Mouse (Mus musculus) MEL (cell line): ENCODE measurements at regions not wholly inside any gene's neighbourhood (a gene's known extent, or its start where the extent isn't known, plus 50 kb on each side); places are given as distances from the start of the nearest gene placed in this dataset.

ENCODE experiments used
- DNase-seq: peaks from one replicate; pipeline ENCODE4 v3.0.0; 2011; ENCODE audit warnings: low read depth, low spot score
- H3K27ac ChIP-seq: 2 replicates; pipeline ENCODE4 v1.5.1; 2012; ENCODE audit warnings: low read depth, mild to moderate bottlenecking, control low read depth, low read length, moderate library complexity; ENCODE audit not compliant: control insufficient read depth
- H3K27me3 ChIP-seq, 2 experiments: fragments of 150-350 bp in 1 of 2; sonication (generic) in 1 of 2; 2 replicates each; pipeline ENCODE4 v1.6.1; 2012; ENCODE audit warnings: low read length in 2 of 2, mild to moderate bottlenecking in 2 of 2, improper control_type of control experiment in 1 of 2, moderate library complexity in 1 of 2; ENCODE audit not compliant: insufficient read depth in 2 of 2, control insufficient read depth in 1 of 2
- H3K36me3 ChIP-seq, 2 experiments: 2 replicates each; pipeline ENCODE4 v1.6.1; 2012 to 2014; ENCODE audit warnings: low read length in 2 of 2, improper control_type of control experiment in 1 of 2, inconsistent platforms in 1 of 2, mild to moderate bottlenecking in 1 of 2; ENCODE audit not compliant: insufficient read depth in 2 of 2, control insufficient read depth in 1 of 2
- H3K4me1 ChIP-seq, 2 experiments: fragments of 150-350 bp in 1 of 2; sonication (generic) in 1 of 2; 2 replicates each; pipeline ENCODE4 v1.6.1; 2012; ENCODE audit warnings: low read length in 2 of 2, improper control_type of control experiment in 1 of 2, mild to moderate bottlenecking in 1 of 2; ENCODE audit not compliant: insufficient read depth in 2 of 2, control insufficient read depth in 1 of 2
- H3K4me3 ChIP-seq, 2 experiments: fragments of 150-350 bp in 1 of 2; sonication (generic) in 1 of 2; 2 replicates each; pipeline ENCODE4 v1.5.1; 2012; ENCODE audit warnings: low read depth in 2 of 2, low read length in 2 of 2, mild to moderate bottlenecking in 2 of 2, moderate library complexity in 2 of 2, control low read depth in 1 of 2, improper control_type of control experiment in 1 of 2; ENCODE audit not compliant: control insufficient read depth in 1 of 2, insufficient read depth in 1 of 2
- H3K79me2 ChIP-seq: 2 replicates; pipeline ENCODE4 v1.6.1; 2012; ENCODE audit warnings: mild to moderate bottlenecking, low read length, moderate library complexity; ENCODE audit not compliant: control insufficient read depth, poor library complexity, insufficient read depth
- H3K9ac ChIP-seq: 2 replicates; pipeline ENCODE4 v1.6.1; 2012; ENCODE audit warnings: low read depth, mild to moderate bottlenecking, control low read depth, low read length, moderate library complexity; ENCODE audit not compliant: control insufficient read depth, poor library complexity, severe bottlenecking
- H3K9me3 ChIP-seq: fragments of 150-350 bp; sonication (generic); replicated peaks from 2 replicates; pipeline ENCODE4 v1.6.1; 2012; ENCODE audit warnings: mild to moderate bottlenecking, low read length, improper control_type of control experiment, moderate library complexity; ENCODE audit not compliant: insufficient read depth
- CHD1 ChIP-seq: IDR thresholded peaks from 2 replicates; pipeline ENCODE4 v1.6.1; 2012; ENCODE audit warnings: low read depth, mild to moderate bottlenecking, inconsistent platforms, low read length, improper control_type of control experiment
- CTCF ChIP-seq, 3 experiments: IDR thresholded peaks in 2 of 3; conservative IDR thresholded peaks in 1 of 3; 2 replicates each; pipeline ENCODE4 v1.5.1; 2011 to 2012; ENCODE audit warnings: low read length in 3 of 3, low read depth in 2 of 3, mild to moderate bottlenecking in 2 of 3, improper control_type of control experiment in 1 of 3, inconsistent platforms in 1 of 3, mixed read lengths in 1 of 3, moderate library complexity in 1 of 3; ENCODE audit not compliant: control insufficient read depth in 1 of 3, insufficient read depth in 1 of 3, poor library complexity in 1 of 3, severe bottlenecking in 1 of 3
- ETS1 ChIP-seq: IDR thresholded peaks from 2 replicates; pipeline ENCODE4 v1.6.1; 2012; ENCODE audit warnings: low read depth, mild to moderate bottlenecking, inconsistent platforms, low read length, improper control_type of control experiment, moderate library complexity
- JUND ChIP-seq: IDR thresholded peaks from 2 replicates; pipeline ENCODE4 v1.6.1; 2011; ENCODE audit warnings: low read depth, mild to moderate bottlenecking, improper control_type of control experiment, low read length
- KAT2A ChIP-seq: conservative IDR thresholded peaks from 2 replicates; pipeline ENCODE4 v1.6.1; 2012; ENCODE audit warnings: low read depth, low read length, improper control_type of control experiment, inconsistent platforms
- MAFK ChIP-seq: IDR thresholded peaks from 2 replicates; pipeline ENCODE4 v1.6.1; 2011; ENCODE audit warnings: low read depth, mild to moderate bottlenecking, low read length, improper control_type of control experiment, borderline replicate concordance
- MYB ChIP-seq: IDR thresholded peaks from 2 replicates; pipeline ENCODE4 v1.6.1; 2011; ENCODE audit warnings: mild to moderate bottlenecking, low read depth, low read length, improper control_type of control experiment
- MYC ChIP-seq: IDR thresholded peaks from 2 replicates; pipeline ENCODE4 v1.6.1; 2011; ENCODE audit warnings: low read depth, mild to moderate bottlenecking, low read length, improper control_type of control experiment, moderate library complexity
- NRF1 ChIP-seq: IDR thresholded peaks from 2 replicates; pipeline ENCODE4 v1.6.1; 2014; ENCODE audit warnings: low read depth, mild to moderate bottlenecking, inconsistent platforms, low read length, improper control_type of control experiment, moderate library complexity; ENCODE audit not compliant: poor library complexity, insufficient read depth, severe bottlenecking
- POLR2AphosphoS2 ChIP-seq: IDR thresholded peaks from 2 replicates; pipeline ENCODE4 v1.6.1; 2011; ENCODE audit warnings: low read length, improper control_type of control experiment
- POLR2AphosphoS5 ChIP-seq: IDR thresholded peaks from 2 replicates; pipeline ENCODE4 v1.6.1; 2012; ENCODE audit warnings: low read depth, borderline replicate concordance, mild to moderate bottlenecking, inconsistent platforms, low read length, moderate library complexity, mixed read lengths
- RCOR1 ChIP-seq: IDR thresholded peaks from 2 replicates; pipeline ENCODE4 v1.6.1; 2012; ENCODE audit warnings: low read depth, mild to moderate bottlenecking, inconsistent platforms, low read length, improper control_type of control experiment
- SIN3A ChIP-seq: IDR thresholded peaks from 2 replicates; pipeline ENCODE4 v1.6.1; 2012; ENCODE audit warnings: low read length, improper control_type of control experiment, inconsistent platforms
- SMC3 ChIP-seq: IDR thresholded peaks from 2 replicates; pipeline ENCODE4 v1.6.1; 2011; ENCODE audit warnings: low read depth, low read length, improper control_type of control experiment
- TBP ChIP-seq: IDR thresholded peaks from 2 replicates; pipeline ENCODE4 v1.8.0; 2011; ENCODE audit warnings: low read depth, low read length, improper control_type of control experiment
- UBTF ChIP-seq: IDR thresholded peaks from 2 replicates; pipeline ENCODE4 v1.6.1; 2012; ENCODE audit warnings: low read depth, mild to moderate bottlenecking, inconsistent platforms, low read length, improper control_type of control experiment, moderate library complexity, borderline replicate concordance; ENCODE audit not compliant: insufficient read depth
- USF1 ChIP-seq: IDR thresholded peaks from 2 replicates; pipeline ENCODE4 v1.6.1; 2014; ENCODE audit warnings: low read depth, mild to moderate bottlenecking, inconsistent platforms, low read length, improper control_type of control experiment, moderate library complexity
- USF2 ChIP-seq, 2 experiments: IDR thresholded peaks; 2 replicates each; pipeline ENCODE4 v1.6.1; 2011 to 2012; ENCODE audit warnings: improper control_type of control experiment in 2 of 2, low read length in 2 of 2, borderline replicate concordance in 1 of 2, inconsistent platforms in 1 of 2, low read depth in 1 of 2, mild to moderate bottlenecking in 1 of 2; ENCODE audit not compliant: insufficient read depth in 1 of 2
- ZC3H11A ChIP-seq: IDR thresholded peaks from 2 replicates; pipeline ENCODE4 v1.6.1; 2012; ENCODE audit warnings: low read depth, mild to moderate bottlenecking, inconsistent platforms, low read length, improper control_type of control experiment

- Histone ChIP-seq H3K79me2 (no peaks in the 10 kb centered on the region), H3K27me3 (peaks cover 0 to 2% of the 10 kb centered on the region in 2 experiments; a peak in 1 of 4 replicates), H3K9me3 (no peaks in the 10 kb centered on the region), H3K9ac (no peak overlapping the region)
- TF ChIP-seq NRF1 (no peak), POLR2AphosphoS5 (no peak), POLR2AphosphoS2 (no peak), CTCF (IDR thresholded peaks at IDR 0.05 in 2 of 3, conservative IDR thresholded peaks at IDR 0.05 in 1 of 3; ENCODE audit: control insufficient read depth in 1 of 3, insufficient read depth in 1 of 3, low read depth in 2 of 3, low read length in 3 of 3, poor library complexity in 1 of 3, severe bottlenecking in 1 of 3) (no peak), USF2 (IDR thresholded peaks at IDR 0.05; ENCODE audit: borderline replicate concordance in 1 of 2, insufficient read depth in 1 of 2, low read depth in 1 of 2, low read length in 2 of 2) (no peak), JUND (no peak), MYB (no peak)
- TF ChIP-seq, all 39 proteins: peak for 0
- H3K36me3 ChIP-seq = no peaks in the 10 kb centered on the region
- no peak overlapping the region for H3K4me3 ChIP-seq
- no peak for DNase-seq
- no peak overlapping the region for H3K27ac ChIP-seq
- H3K4me1 ChIP-seq = no peaks in the 10 kb centered on the region
Measured at GRCm38 (mm10) chr13:115631410-115632105, 529.8 kb upstream of the Itga1 start.

GRCm38 (mm10) chr13:115630603-115631002, 528.8 kb upstream of the Itga1 start:
- Histone ChIP-seq H3K4me1 (no peaks in the 10 kb centered on the region), H3K79me2 (no peaks in the 10 kb centered on the region), H3K9me3 (no peaks in the 10 kb centered on the region), H3K27ac (no peak overlapping the region), H3K36me3 (no peaks in the 10 kb centered on the region), H3K4me3 (no peak overlapping the region), H3K9ac (no peak overlapping the region), H3K27me3 (peaks cover 0 to 2% of the 10 kb centered on the region in 2 experiments; a peak in 1 of 4 replicates)
- no peak for DNase-seq
- TF ChIP-seq NRF1 (no peak), MAFK (peak; percentile 94)

DNA sequence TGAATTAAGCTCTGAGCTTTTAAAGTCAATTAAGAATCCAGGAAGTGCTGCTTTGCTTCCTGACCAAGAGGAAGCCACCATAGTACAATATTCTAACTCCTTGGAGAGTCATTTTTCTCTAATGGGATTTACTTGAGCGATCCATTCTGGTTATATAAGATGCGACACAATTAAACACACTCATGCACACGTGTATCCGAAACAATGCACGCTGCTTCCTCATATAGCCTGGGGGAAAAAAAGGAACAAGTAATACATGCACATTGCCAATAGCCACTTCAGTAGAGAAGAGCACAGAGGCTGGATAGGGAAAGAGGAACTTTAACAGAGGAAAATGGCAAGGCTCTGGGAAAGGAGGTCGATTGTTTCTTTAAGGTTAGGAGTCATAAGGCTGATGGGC, 511.4 kb upstream of the Itga1 start:
- H3K79me2 ChIP-seq = no peaks in the 10 kb centered on the region
- no peaks in the 10 kb centered on the region for H3K9me3 ChIP-seq
- TF ChIP-seq SIN3A (no peak), MYC (no peak), ETS1 (no peak), USF1 (no peak), TBP (no peak), UBTF (no peak), SMC3 (no peak), KAT2A (no peak), RCOR1 (no peak), ZC3H11A (no peak), CHD1 (no peak)
- no peak overlapping the region for H3K27ac ChIP-seq
- H3K4me1 ChIP-seq = no peaks in the 10 kb centered on the region; a peak in 1 of 4 replicates
- DNase-seq = no peak
- H3K27me3 ChIP-seq = no peaks in the 10 kb centered on the region
- no peaks in the 10 kb centered on the region for H3K36me3 ChIP-seq
- H3K9ac ChIP-seq = no peak overlapping the region
- H3K4me3 ChIP-seq = no peak overlapping the region
